Mouse (Mus musculus) thymus, postnatal 25 days (tissue): ENCODE results near the gene Gm17018.

Experiments used
- DNase-seq: peaks from one replicate; pipeline ENCODE4 v3.0.0; 2022

Gene Gm17018

GRCm38 (mm10) chr19:45589761-45590160 is 29.3 kb downstream of the Gm17018 start:
- DNase-seq: no peak

GRCm38 (mm10) chr19:45591704-45592103 is 31.3 kb downstream of the Gm17018 start:
- no peak for DNase-seq

- no peak for DNase-seq
Observed at GRCm38 (mm10) chr19:45592916-45593315, 32.5 kb downstream of the Gm17018 start.

GRCm38 (mm10) chr19:45594079-45594478 is 33.7 kb downstream of the Gm17018 start:
- no peak for DNase-seq

- DNase-seq: no peak
Observed at GRCm38 (mm10) chr19:45595481-45595880, 35.1 kb downstream of the Gm17018 start.

DNA sequence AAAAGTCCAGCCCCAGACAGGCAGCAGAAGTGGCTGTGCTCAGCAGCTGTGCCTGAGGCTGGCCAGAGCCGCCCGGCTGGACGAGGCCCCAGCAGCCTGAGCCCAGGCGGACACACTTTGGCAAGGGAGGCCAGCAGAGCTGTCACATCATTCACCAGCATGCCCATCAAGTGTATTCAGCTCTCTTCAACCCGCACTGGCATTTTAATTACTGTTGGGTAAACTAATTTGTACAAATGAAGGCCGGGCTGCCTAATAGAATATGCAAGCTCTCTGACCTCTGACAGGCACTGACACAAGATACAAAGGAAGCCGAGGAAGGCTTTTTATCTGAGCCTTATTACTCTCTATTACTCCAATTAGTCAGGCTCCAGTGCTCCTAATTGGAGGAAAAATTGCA is 35.6 kb downstream of the Gm17018 start:
- no peak for DNase-seq

- no peak for DNase-seq
Observed at GRCm38 (mm10) chr19:45596434-45596833, 36.0 kb downstream of the Gm17018 start.

DNA sequence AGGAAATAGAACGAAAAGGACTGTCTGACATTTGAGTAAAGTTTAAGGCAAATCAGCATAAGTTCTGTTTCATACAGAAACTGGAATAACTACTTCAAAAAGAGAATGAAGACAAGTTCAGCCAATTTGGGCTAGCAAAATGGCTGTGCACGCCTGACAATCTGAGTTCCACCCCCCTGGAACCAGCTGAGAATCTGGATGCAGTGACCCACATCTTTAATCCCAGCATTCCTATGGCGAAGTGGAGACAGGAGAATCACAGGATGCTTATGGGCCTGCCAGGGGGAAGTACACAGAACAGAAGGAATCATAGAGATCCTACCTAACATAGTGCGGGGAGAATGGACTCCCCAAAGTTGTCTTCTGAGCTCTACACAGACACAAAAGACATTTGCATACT is 36.7 kb downstream of the Gm17018 start:
- DNase-seq: no peak

DNA sequence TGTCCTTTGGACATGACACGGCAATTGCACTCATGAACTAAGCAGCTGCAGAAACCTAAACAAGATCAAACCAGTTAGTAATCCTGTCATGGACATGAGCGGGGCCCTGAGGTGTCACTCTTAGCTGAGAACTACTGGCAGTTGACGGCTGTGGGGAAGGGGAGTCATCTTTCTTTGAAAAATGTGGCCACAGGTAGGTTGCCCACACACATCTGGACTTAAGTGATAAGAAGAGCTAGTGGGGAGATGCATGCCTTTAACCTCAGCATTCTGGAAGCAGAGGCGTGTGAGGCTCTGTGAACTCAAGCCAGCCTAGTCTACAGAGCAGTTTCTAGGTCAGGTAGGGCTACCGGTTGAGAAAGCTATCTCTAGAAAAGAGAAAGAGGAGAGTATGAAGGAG is 42.2 kb downstream of the Gm17018 start:
- DNase-seq: no peak

DNA sequence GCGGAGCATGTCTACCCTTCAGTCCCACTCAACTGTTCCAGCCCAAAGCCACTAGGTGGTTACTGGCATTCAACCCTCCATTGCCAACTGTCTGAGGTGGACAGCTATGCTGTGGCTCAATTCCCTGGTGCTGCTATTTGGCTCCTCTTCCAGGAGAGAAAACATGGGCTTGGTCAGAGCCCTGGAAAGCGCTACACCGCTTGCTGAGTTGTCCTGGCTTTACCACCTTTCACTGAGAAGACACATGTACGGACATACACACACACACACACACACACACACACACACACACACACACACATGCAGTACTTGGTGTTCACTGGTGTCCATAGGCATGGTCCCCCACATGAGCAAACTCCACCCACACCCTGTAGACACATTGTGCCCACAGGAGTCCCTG is 46.3 kb downstream of the Gm17018 start:
- DNase-seq: no peak

DNA sequence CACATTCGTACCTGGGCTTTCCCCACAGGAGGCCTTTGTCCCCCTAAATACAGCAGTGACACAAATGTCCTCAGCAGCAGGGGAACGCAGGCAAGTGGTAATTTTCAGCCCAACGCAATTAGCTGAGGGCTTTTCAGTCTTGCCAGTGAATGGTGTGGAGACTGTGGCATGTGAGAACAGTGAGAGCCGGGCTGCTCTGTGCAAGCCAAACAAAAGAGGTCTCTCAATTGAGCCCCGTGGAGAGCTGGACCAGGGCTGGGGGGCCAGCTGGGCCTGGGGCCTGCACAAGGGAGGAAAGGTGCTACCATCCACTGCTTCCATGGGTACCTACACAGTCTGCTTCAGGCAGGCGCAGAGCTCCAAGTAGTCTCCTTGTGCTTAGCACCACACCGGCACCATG is 47.1 kb downstream of the Gm17018 start:
- DNase-seq: no peak

GRCm38 (mm10) chr19:45608648-45609339 is 48.4 kb downstream of the Gm17018 start:
- DNase-seq: no peak

DNA sequence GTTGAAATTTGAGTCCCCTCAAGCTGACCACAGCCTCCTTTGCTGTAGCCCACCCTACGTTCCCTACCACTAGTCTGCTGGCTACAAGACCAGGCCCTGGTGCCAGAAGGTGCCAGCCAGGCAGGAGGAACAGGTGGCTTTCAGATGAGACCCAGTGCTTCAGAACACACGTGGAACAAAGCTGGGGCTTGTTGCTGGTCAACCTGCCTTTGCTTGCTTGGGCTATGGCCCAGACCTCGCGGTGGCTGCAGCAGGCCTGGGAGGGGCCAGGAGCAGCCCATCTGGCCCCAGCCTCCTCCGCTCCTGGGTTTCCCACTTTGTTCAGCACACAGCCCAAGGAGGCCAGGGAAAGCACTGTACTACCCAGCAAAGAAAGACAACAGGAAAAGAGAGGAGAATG is 50.4 kb downstream of the Gm17018 start:
- DNase-seq: no peak

DNA sequence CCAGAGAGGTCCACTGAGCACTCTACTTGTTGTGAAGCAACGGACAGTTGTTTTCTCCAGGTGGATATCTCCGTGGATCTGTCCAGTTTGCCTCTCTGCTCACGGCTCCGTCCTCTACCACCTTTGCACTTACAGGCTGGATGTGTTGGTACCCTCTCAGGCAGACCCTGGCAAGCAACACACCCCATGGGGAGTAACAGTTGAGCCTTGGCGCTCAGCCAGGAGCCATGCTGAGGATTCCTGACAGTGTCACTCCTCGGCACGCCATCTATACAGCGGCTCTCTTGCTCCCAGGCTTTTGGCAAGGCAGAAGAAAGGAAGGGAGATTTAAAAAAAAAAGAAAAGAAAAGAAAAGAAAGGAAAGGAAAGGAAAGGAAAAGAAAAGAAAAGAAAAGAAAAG is 54.0 kb downstream of the Gm17018 start:
- no peak for DNase-seq

- no peak for DNase-seq
Observed at GRCm38 (mm10) chr19:45614928-45615327, 54.5 kb downstream of the Gm17018 start.

GRCm38 (mm10) chr19:45615415-45616213 is 55.2 kb downstream of the Gm17018 start:
- no peak for DNase-seq

- DNase-seq: no peak
Observed at GRCm38 (mm10) chr19:45616214-45616518, 55.8 kb downstream of the Gm17018 start.

- DNase-seq: no peak
Observed at GRCm38 (mm10) chr19:45616735-45617134, 56.3 kb downstream of the Gm17018 start.

DNA sequence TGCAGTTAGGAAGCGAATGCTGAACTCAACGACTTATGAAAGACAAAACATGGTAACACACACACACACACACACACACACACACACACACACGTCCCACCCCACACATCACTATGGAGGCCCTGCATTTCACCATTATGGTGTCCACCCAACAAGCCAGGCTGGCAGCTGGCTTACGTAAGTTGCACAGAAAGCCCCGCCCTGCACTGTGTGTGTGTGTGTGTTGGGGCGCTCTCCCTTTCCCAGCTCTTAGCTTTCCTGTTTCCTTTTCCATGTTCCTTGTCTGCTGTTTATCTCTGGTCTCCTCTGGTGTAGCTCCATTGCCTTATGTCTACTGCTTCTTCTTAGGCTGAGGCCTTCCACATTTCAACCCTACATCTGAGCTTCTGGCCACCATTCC is 57.8 kb downstream of the Gm17018 start:
- DNase-seq: no peak

- DNase-seq: no peak
Observed at GRCm38 (mm10) chr19:45619744-45620501, 59.5 kb downstream of the Gm17018 start.

DNA sequence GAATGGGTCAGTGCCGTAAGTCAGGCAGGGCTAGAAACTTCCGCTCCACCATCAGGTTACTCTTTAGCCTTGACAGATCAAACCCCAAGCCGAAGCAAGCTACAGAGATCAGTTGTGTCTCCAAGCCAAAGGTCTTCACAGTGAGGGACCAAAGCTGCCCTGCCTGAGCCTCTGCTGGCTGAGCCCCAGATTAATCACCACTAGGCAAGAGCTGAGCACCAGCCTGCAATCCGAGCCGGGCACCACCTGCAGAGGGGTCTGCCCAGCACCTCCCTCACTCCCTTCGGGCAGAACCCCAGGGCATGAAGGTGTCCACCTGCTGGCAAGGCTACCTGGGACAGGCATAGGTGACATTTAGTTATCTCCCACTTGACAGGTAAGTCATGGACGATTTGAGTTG is 60.6 kb downstream of the Gm17018 start:
- DNase-seq: no peak

DNA sequence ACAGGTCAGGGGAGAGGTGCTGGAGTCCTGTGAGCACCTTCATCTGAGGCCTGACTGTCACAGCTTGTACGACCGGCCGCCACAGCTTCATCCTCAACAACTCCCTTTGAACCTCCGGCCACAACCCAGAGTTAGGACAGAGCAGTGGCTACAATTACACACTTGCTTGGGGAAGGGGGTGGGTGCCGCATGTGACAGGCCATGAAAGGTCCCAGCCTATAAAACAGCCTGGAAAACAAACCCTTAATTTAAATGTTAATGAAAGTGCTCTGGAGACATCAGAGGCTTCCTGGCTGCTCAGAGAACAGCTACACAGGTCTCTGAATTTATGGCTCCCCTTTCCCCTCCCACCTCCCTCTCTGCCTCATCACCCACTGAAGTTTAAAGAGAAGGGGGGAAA is 61.7 kb downstream of the Gm17018 start:
- DNase-seq: no peak

DNA sequence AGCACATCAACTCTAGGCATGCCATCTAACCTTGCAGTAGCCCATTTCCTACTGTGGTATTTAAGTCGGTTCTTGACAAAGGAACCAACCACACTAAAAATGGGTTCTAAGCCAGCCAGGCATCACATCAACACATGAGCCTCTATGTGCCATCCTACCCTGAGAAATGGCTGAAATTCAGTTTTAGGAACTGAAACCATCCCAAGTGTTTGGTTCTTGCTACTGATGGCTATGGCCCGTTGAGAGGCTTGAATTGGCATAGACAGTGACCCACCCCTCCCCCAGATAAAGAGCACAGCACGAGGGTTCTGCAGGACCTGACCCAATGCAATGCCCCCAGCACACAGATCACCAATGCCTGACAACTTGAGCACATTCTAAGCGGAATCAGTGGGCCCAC is 63.3 kb downstream of the Gm17018 start:
- no peak for DNase-seq

DNA sequence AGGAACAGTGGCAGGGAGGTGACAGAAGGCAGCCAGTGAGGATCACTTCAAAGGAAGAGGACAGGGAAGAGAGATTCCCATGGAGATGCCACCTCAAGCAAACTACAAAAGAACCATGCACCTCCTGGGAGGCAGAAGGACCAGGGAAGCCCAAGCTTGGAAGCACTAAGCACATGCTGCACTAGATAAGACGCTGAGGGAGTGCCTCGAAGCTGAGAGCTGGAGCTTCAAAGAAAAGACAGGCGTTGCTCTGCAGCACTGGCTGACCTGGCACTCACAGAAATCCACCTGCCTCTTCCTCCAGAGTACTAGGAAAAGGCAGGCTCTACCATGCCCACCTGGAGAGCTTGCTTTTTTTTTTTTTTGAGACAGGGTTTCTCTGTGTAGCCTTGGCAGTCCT is 66.6 kb downstream of the Gm17018 start:
- DNase-seq: no peak
